Mouse (Mus musculus) kidney, embryonic 16.5 days (tissue): ENCODE data around the gene Ptpn5. TPM values are rescaled to one million over a fixed set of nuclear protein-coding genes. Genes with fewer than 3 reads are reported as not detected.

Experiments used
- ATAC-seq: fragments of 200-750 bp; cut with Nextera tagmentation; 2 replicates; pipeline ENCODE4 v1.8.0; 2017; ENCODE audit warnings: moderate TSS enrichment; ENCODE audit not compliant: low FRiP score, low TSS enrichment
- H3K27ac ChIP-seq: fragments of 300-500 bp; sonication (generic); 2 replicates; pipeline ENCODE4 v1.5.1; 2014; ENCODE audit warnings: low read length
- H3K27me3 ChIP-seq: fragments of 300-500 bp; sonication (generic); 2 replicates; pipeline ENCODE4 v1.6.1; 2014; ENCODE audit warnings: low read length, control low read depth, mixed read lengths; ENCODE audit not compliant: insufficient read depth
- H3K36me3 ChIP-seq: fragments of 300-500 bp; sonication (generic); 2 replicates; pipeline ENCODE4 v1.6.1; 2014; ENCODE audit warnings: low read length, control low read depth, mixed read lengths; ENCODE audit not compliant: insufficient read depth
- H3K4me1 ChIP-seq: fragments of 300-500 bp; sonication (generic); 2 replicates; pipeline ENCODE4 v1.6.1; 2014; ENCODE audit warnings: low read length, control low read depth, mixed read lengths; ENCODE audit not compliant: insufficient read depth
- H3K4me2 ChIP-seq: fragments of 300-500 bp; sonication (generic); replicated peaks from 2 replicates; pipeline ENCODE4 v1.6.1; 2014; ENCODE audit warnings: low read depth, low read length
- H3K4me3 ChIP-seq: fragments of 300-500 bp; sonication (generic); 2 replicates; pipeline ENCODE4 v1.5.1; 2014; ENCODE audit warnings: mild to moderate bottlenecking, low read length
- H3K9ac ChIP-seq: fragments of 300-500 bp; sonication (generic); replicated peaks from 2 replicates; pipeline ENCODE4 v1.6.1; 2014; ENCODE audit warnings: low read length
- H3K9me3 ChIP-seq: fragments of 300-500 bp; sonication (generic); 2 replicates; pipeline ENCODE4 v1.6.1; 2016; ENCODE audit warnings: low read length, control low read depth
- WGBS: fragments of 180-500 bp; shearing (Covaris S2); extraction: QIAGEN DNeasy Blood & Tissue Kit; methylation state at CpG from one replicate; pipeline ENCODE4 v1.1.7; 2014; 5-methylcytosine and 5-hydroxymethylcytosine counted together
- polyA plus RNA-seq: library from polyadenylated mRNA; unstranded; fragments of >200 nt; fragmentation: Nextera tagmentation; extraction: Ambion mirVana; gene quantifications from 2 replicates; pipeline ENCODE4 v1.2.1, GENCODE M21; 2015

Gene Ptpn5
- polyA plus RNA-seq, 1 experiment from 2014 or later: 0.90 TPM

GRCm38 (mm10) chr7:47116666-47117065, 16.8 kb downstream of the Ptpn5 start:
- no peak overlapping the region for H3K27ac ChIP-seq
- H3K4me1 ChIP-seq: no peaks in the 10 kb centered on the region
- H3K4me3 ChIP-seq: no peak overlapping the region
- no peak overlapping the region for H3K4me2 ChIP-seq
- no peak overlapping the region for H3K9ac ChIP-seq
- H3K9me3 ChIP-seq: no peaks in the 10 kb centered on the region
- no peaks in the 10 kb centered on the region for H3K27me3 ChIP-seq
- ATAC-seq: no peak
- WGBS: 81% methylated on average over 6 of the region's 6 CpGs
- no peaks in the 10 kb centered on the region for H3K36me3 ChIP-seq

- H3K27ac ChIP-seq: no peak overlapping the region
- no peaks in the 10 kb centered on the region for H3K36me3 ChIP-seq
- H3K9me3 ChIP-seq: no peaks in the 10 kb centered on the region
- H3K4me1 ChIP-seq: no peaks in the 10 kb centered on the region
- no peak overlapping the region for H3K9ac ChIP-seq
- no peaks in the 10 kb centered on the region for H3K27me3 ChIP-seq
- H3K4me3 ChIP-seq: no peak overlapping the region
- no peak for ATAC-seq
- 88% methylated on average over 2 of the region's 2 CpGs for WGBS
- no peak overlapping the region for H3K4me2 ChIP-seq
Measured at GRCm38 (mm10) chr7:47115491-47115890, 18.0 kb downstream of the Ptpn5 start.

GRCm38 (mm10) chr7:47113383-47113782, 20.1 kb downstream of the Ptpn5 start:
- Histone ChIP-seq H3K9ac (no peak overlapping the region), H3K27me3 (no peaks in the 10 kb centered on the region), H3K36me3 (no peaks in the 10 kb centered on the region), H3K4me3 (no peak overlapping the region), H3K4me2 (no peak overlapping the region), H3K27ac (no peak overlapping the region), H3K9me3 (no peaks in the 10 kb centered on the region), H3K4me1 (no peaks in the 10 kb centered on the region)
- 82% methylated on average over 7 of the region's 7 CpGs for WGBS
- no peak for ATAC-seq

- 86% methylated on average over 5 of the region's 5 CpGs for WGBS
- H3K27ac ChIP-seq: no peak overlapping the region
- no peak overlapping the region for H3K9ac ChIP-seq
- no peak overlapping the region for H3K4me3 ChIP-seq
- no peaks in the 10 kb centered on the region for H3K27me3 ChIP-seq
- H3K4me2 ChIP-seq: no peak overlapping the region
- no peaks in the 10 kb centered on the region for H3K36me3 ChIP-seq
- H3K4me1 ChIP-seq: no peaks in the 10 kb centered on the region
- H3K9me3 ChIP-seq: no peaks in the 10 kb centered on the region
- ATAC-seq: no peak
Measured at GRCm38 (mm10) chr7:47112036-47112435, 21.4 kb downstream of the Ptpn5 start.

- no peak overlapping the region for H3K4me2 ChIP-seq
- H3K27me3 ChIP-seq: no peaks in the 10 kb centered on the region
- H3K36me3 ChIP-seq: no peaks in the 10 kb centered on the region
- no peak overlapping the region for H3K27ac ChIP-seq
- H3K4me1 ChIP-seq: no peaks in the 10 kb centered on the region
- H3K9me3 ChIP-seq: no peaks in the 10 kb centered on the region
- ATAC-seq: no peak
- H3K4me3 ChIP-seq: no peak overlapping the region
- H3K9ac ChIP-seq: no peak overlapping the region
- WGBS: 85% methylated on average over 3 of the region's 3 CpGs
Measured at GRCm38 (mm10) chr7:47111121-47111520, 22.4 kb downstream of the Ptpn5 start.

- Histone ChIP-seq H3K4me2 (no peak overlapping the region), H3K27ac (no peak overlapping the region), H3K36me3 (no peaks in the 10 kb centered on the region), H3K4me3 (no peak overlapping the region), H3K9me3 (no peaks in the 10 kb centered on the region), H3K9ac (no peak overlapping the region), H3K27me3 (no peaks in the 10 kb centered on the region), H3K4me1 (no peaks in the 10 kb centered on the region)
- ATAC-seq: no peak
- WGBS: 76% methylated on average over 7 of the region's 7 CpGs
Measured at GRCm38 (mm10) chr7:47110511-47110910, 23.0 kb downstream of the Ptpn5 start.

GRCm38 (mm10) chr7:47108779-47109189, 24.7 kb downstream of the Ptpn5 start:
- no peak overlapping the region for H3K4me2 ChIP-seq
- H3K36me3 ChIP-seq: no peaks in the 10 kb centered on the region
- H3K9me3 ChIP-seq: no peaks in the 10 kb centered on the region
- H3K27ac ChIP-seq: no peak overlapping the region
- H3K4me3 ChIP-seq: no peak overlapping the region
- WGBS: 71% methylated on average over 13 of the region's 13 CpGs
- ATAC-seq: no peak
- no peaks in the 10 kb centered on the region for H3K4me1 ChIP-seq
- H3K27me3 ChIP-seq: no peaks in the 10 kb centered on the region
- H3K9ac ChIP-seq: no peak overlapping the region

GRCm38 (mm10) chr7:47106949-47107348, 26.5 kb downstream of the Ptpn5 start:
- H3K4me2 ChIP-seq: no peak overlapping the region
- no peak overlapping the region for H3K27ac ChIP-seq
- H3K9me3 ChIP-seq: no peaks in the 10 kb centered on the region
- no peak overlapping the region for H3K4me3 ChIP-seq
- no peaks in the 10 kb centered on the region for H3K36me3 ChIP-seq
- H3K27me3 ChIP-seq: no peaks in the 10 kb centered on the region
- H3K9ac ChIP-seq: no peak overlapping the region
- H3K4me1 ChIP-seq: no peaks in the 10 kb centered on the region
- ATAC-seq: no peak

- Histone ChIP-seq H3K9me3 (no peaks in the 10 kb centered on the region), H3K4me3 (no peak overlapping the region), H3K9ac (no peak overlapping the region), H3K4me2 (no peak overlapping the region), H3K27ac (no peak overlapping the region), H3K36me3 (no peaks in the 10 kb centered on the region), H3K27me3 (no peaks in the 10 kb centered on the region), H3K4me1 (no peaks in the 10 kb centered on the region)
- ATAC-seq: no peak
- WGBS: 90% methylated on average over 1 of the region's 1 CpGs
Measured at GRCm38 (mm10) chr7:47103671-47104414, 29.6 kb downstream of the Ptpn5 start.

- Histone ChIP-seq H3K36me3 (no peaks in the 10 kb centered on the region), H3K4me2 (no peak overlapping the region), H3K9me3 (no peaks in the 10 kb centered on the region), H3K9ac (no peak overlapping the region), H3K27ac (no peak overlapping the region), H3K4me1 (no peaks in the 10 kb centered on the region), H3K27me3 (no peaks in the 10 kb centered on the region), H3K4me3 (no peak overlapping the region)
- WGBS: 34% methylated on average over 2 of the region's 2 CpGs
- ATAC-seq: no peak
Measured at GRCm38 (mm10) chr7:47102970-47103369, 30.5 kb downstream of the Ptpn5 start.
